Mouse (Mus musculus) bone marrow macrophage, adult 2 months (primary cell): ENCODE results near the gene Krt8. TPM values are rescaled to one million over a fixed set of nuclear protein-coding genes. Genes with fewer than 3 reads are reported as not detected.

Source experiments
- H3K27ac ChIP-seq: 2 replicates; pipeline ENCODE4 v1.5.1; 2012; ENCODE audit warnings: low read depth, low read length; ENCODE audit not compliant: insufficient read depth
- H3K4me1 ChIP-seq: 2 replicates; pipeline ENCODE4 v1.6.1; 2012; ENCODE audit warnings: low read length; ENCODE audit not compliant: control insufficient read depth, insufficient read depth
- H3K4me3 ChIP-seq: 2 replicates; pipeline ENCODE4 v1.5.1; 2012; ENCODE audit warnings: mild to moderate bottlenecking, low read length, moderate library complexity; ENCODE audit not compliant: insufficient read depth
- CTCF ChIP-seq: IDR thresholded peaks from 2 replicates; pipeline ENCODE4 v1.5.1; 2012; ENCODE audit warnings: low read depth, mild to moderate bottlenecking, low read length, moderate library complexity
- POLR2A ChIP-seq: IDR thresholded peaks from 2 replicates; pipeline ENCODE4 v1.6.1; 2012; ENCODE audit warnings: mild to moderate bottlenecking, low read depth, low read length, borderline replicate concordance
- polyA plus RNA-seq: library from polyadenylated mRNA; stranded (reverse); fragments of >200 nt; gene quantifications from 2 replicates; pipeline ENCODE4 v1.2.4, GENCODE M21; 2012; ENCODE audit not compliant: missing spikeins, insufficient read depth, insufficient read length

The Krt8 gene
- polyA plus RNA-seq, 1 experiment = not detected

GRCm38 (mm10) chr15:102026430-102026829 is 22.1 kb upstream of the Krt8 start:
- H3K4me3 ChIP-seq = no peak overlapping the region
- no peak overlapping the region for H3K27ac ChIP-seq
- TF ChIP-seq POLR2A (no peak), CTCF (no peak)

DNA sequence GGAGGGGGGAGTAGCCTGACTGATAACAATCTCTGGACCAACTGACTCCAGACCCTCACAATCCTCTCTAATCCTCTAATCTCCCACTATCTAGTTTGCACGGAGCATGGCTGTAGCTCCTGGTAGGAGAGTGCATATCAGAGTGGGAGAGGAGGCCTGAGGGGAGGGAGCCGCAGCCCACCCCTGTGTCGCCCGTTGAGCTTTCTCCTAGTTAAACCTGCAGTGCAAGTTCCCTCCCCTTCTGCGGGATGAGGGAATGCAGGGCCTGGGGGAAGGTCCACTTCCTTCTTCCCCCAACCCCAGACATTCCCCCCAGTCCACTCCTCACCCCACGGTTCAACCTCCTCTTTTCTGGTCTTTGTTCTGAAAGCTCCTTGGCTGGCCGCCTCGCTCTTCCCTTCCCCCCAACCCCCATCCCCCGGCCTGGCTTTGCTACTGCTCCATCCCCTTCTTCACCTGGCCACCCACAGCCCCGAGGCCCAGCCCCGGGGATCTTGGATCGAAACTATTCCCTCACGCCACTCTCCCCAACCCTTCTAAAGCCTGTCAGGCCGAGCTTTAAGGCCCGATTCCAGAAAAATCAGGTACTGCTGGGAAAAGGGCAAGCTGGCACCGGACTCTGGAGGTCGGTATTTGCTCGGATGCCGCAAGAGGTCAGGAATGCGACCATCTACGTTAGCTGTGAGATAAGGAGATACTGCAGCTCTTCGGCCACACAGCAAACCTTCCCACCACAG is 21.0 kb upstream of the Krt8 start:
- Histone ChIP-seq H3K27ac (no peak overlapping the region), H3K4me3 (peak overlapping the region; percentile 46), H3K4me1 (peaks cover 4% of the 10 kb centered on the region; the same call in 1 of the 2 replicates)
- TF ChIP-seq POLR2A = no peak
- no peak for TF ChIP-seq CTCF

More at GRCm38 (mm10) chr15:102026430-102026829, 22.1 kb upstream of the Krt8 start:
- H3K4me1 ChIP-seq = peaks cover 4% of the 10 kb centered on the region; the same call in 1 of the 2 replicates

DNA sequence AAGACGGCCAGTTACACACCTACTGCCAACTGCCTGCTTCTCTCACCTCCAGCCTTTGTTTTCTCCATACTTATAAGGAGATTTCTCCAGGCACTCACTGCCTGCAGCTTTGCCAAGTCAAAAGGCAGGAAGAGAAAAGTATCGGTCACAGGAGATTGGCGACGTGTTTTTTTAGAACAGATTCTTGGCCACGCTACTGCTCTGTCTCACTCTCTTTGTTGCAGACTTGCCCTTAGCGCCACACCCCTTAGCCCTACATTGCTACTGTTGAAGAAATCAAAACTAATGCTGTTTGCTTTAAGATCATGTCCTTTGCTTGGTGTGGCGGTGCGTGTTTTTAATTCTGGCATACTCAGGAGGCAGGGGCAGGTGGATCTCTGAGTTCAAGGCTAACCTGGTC is 19.6 kb upstream of the Krt8 start:
- TF ChIP-seq CTCF (no peak), POLR2A (no peak)
- peaks cover 4% of the 10 kb centered on the region; the same call in 1 of the 2 replicates for H3K4me1 ChIP-seq
- no peak overlapping the region for H3K4me3 ChIP-seq
- H3K27ac ChIP-seq = no peak overlapping the region

DNA sequence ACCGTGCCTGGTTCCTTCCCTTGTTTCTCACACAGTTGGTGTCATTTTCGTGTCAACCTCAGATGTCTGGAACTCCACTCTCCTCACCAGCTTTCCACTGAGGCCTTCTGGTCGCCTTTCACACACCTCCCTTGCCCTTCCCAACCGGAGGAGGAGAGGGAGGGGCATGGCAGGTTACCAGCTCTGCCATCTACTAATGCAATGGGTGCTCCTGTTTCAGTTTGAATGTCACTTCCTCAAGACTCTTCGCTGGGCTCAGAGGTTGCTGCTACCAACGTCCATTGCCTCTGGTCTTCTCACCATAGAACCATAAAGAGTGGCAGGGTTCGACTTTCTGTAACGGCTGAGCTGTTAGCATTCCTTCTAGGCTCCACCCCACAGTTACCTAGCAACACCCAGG is 18.2 kb upstream of the Krt8 start:
- no peak overlapping the region for H3K4me3 ChIP-seq
- H3K27ac ChIP-seq = no peak overlapping the region
- TF ChIP-seq CTCF (no peak), POLR2A (no peak)
- peaks cover 4% of the 10 kb centered on the region for H3K4me1 ChIP-seq

DNA sequence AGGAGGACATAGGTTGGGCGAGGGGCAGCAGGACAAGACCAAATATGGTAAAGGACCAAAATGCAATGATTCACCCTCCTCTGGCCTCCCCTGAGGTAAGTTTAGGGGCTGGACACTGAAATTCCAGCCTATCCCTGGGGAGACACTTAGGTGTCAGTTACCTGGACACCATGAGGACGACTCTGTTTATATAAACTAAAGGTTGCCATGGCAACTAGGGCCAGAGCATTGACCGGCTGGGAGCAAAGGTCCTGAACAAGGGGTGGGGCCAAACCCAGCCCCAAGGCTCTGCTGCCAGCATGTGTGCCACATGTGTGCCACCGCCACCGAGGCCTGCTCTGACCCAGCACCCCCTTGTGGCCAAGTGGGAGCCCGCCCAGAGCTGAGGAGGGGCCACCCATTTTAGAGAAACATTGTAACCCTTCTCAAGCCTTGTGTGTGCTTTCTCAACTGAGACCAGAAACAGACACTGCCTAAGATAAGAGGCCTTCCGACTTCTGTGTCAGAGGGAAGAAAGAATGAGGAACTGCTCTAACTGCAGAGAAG is 13.7 kb upstream of the Krt8 start:
- no peak for TF ChIP-seq POLR2A
- TF ChIP-seq CTCF = no peak
- H3K4me1 ChIP-seq = no peaks in the 10 kb centered on the region; the same call in none of the 2 replicates
- no peak overlapping the region for H3K27ac ChIP-seq
- H3K4me3 ChIP-seq = no peak overlapping the region

DNA sequence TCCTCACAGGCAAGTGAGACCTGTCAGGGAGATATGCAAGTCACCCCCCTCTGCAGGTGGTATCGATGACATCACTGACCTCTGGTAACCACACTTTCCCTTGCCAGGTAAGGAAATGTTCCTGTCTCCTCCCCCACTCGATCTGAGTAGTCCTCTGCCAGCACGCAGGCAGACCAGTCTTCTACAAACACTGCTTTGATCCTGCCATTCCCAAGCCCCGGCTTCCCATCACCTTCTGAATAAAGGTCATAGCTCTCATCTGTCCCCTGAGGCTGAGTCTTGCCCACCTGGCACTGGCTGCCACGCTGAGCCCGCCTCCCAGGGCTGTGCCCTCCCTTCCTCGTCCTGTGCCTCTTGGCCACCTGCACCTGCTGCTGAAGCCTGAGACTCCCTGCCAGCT is 12.5 kb upstream of the Krt8 start:
- TF ChIP-seq CTCF (no peak), POLR2A (no peak)
- Histone ChIP-seq H3K27ac (no peak overlapping the region), H3K4me3 (no peak overlapping the region), H3K4me1 (no peaks in the 10 kb centered on the region; the same call in none of the 2 replicates)

DNA sequence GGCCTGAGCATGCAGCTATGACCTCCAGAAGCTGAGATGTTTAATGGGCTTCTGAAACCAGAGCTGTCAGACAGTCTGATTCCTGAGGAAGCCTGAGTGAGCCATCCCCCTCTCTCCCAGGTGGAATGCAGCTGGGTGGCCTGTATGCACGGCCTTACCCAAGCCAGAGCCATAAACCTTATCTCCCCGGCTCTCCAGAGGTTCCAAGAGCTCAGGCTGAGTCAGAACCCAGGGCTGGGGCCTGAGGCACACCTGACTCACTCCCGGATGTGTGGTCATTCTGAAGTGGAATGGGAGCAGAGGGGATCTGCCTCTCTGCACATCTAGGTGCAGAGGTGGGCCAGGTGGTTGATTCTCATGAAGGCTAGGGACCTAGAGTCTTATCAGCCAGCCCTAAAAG is 11.8 kb upstream of the Krt8 start:
- H3K27ac ChIP-seq = no peak overlapping the region
- peaks cover 2% of the 10 kb centered on the region for H3K4me1 ChIP-seq
- no peak overlapping the region for H3K4me3 ChIP-seq
- TF ChIP-seq POLR2A = no peak
- TF ChIP-seq CTCF = no peak

GRCm38 (mm10) chr15:102014848-102015247 is 10.6 kb upstream of the Krt8 start:
- H3K4me1 ChIP-seq = peaks cover 5% of the 10 kb centered on the region
- H3K4me3 ChIP-seq = no peak overlapping the region
- no peak for TF ChIP-seq POLR2A
- TF ChIP-seq CTCF = no peak
- H3K27ac ChIP-seq = no peak overlapping the region

DNA sequence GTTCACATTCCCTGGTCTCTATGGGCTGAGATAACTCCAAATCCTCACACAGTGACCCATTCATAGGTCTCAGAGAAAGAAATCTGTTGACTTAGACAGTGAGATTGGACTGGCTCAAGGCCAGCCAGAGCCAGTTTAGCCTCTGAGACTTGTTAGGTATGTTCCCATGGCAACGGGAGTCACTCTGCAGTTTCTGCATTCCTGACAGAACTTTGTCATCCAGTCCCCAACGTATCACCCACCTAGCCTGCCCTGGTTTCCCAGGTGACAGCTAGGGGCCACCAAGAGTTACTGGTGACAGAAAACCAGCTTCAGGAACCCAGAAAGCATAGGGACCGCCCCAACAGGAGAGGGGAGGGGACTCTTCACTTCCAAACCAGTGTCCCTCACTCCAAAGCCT is 9.4 kb upstream of the Krt8 start:
- TF ChIP-seq POLR2A = no peak
- no peak for TF ChIP-seq CTCF
- Histone ChIP-seq H3K27ac (no peak overlapping the region), H3K4me1 (peaks cover 5% of the 10 kb centered on the region), H3K4me3 (no peak overlapping the region)

DNA sequence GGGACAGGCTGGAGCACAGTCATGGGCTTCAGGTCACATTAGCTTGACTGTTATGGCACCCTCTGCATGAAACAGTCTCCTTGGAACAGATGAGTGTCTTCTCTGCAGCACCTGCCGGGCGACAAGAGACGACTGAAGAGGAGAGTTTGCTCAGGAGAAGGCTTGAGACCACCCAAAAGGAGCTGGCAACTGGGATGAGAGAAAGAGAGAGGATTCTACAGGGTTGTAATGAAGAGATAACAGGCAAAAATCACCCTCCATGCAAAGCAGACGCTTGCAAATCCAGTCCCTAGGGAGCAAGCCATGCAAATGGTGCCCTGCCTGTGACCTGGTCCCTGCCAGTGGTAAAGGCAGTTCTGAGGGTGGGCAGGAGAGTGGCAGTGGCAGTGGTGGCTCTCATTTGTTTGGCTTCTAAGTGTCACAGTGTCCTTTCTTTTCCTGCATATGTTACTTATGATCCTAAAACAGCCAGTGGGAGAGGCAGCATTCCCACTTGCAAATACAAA is 8.0 kb upstream of the Krt8 start:
- Histone ChIP-seq H3K27ac (no peak overlapping the region), H3K4me3 (no peak overlapping the region), H3K4me1 (peaks cover 5% of the 10 kb centered on the region; the same call in 1 of the 2 replicates)
- TF ChIP-seq CTCF (no peak), POLR2A (no peak)
